Mouse (Mus musculus) embryonic facial prominence, embryonic 15.5 days (tissue): ENCODE measurements around the gene Ccdc125. TPM values are rescaled to one million over a fixed set of nuclear protein-coding genes. Genes with fewer than 3 reads are reported as not detected.

ENCODE experiments used
- ATAC-seq: fragments of 200-750 bp; cut with Nextera tagmentation; 2 replicates; pipeline ENCODE4 v1.8.0; 2017; ENCODE audit warnings: low read depth, moderate TSS enrichment; ENCODE audit not compliant: insufficient number of reproducible peaks, low FRiP score, low TSS enrichment
- H3K27ac ChIP-seq: fragments of 300-500 bp; sonication (generic); replicated peaks from 2 replicates; pipeline ENCODE4 v1.5.1; 2015; ENCODE audit warnings: mild to moderate bottlenecking, inconsistent platforms
- H3K27me3 ChIP-seq: fragments of 300-500 bp; sonication (generic); 2 replicates; pipeline ENCODE4 v1.6.1; 2015; ENCODE audit warnings: inconsistent platforms
- H3K36me3 ChIP-seq: fragments of 300-500 bp; sonication (generic); 2 replicates; pipeline ENCODE4 v1.6.1; 2015; ENCODE audit warnings: mild to moderate bottlenecking, inconsistent platforms
- H3K4me1 ChIP-seq: fragments of 300-500 bp; sonication (generic); 2 replicates; pipeline ENCODE4 v1.6.1; 2015; ENCODE audit warnings: inconsistent platforms
- H3K4me2 ChIP-seq: fragments of 300-500 bp; sonication (generic); replicated peaks from 2 replicates; pipeline ENCODE4 v1.6.1; 2015; ENCODE audit warnings: mild to moderate bottlenecking, inconsistent platforms
- H3K4me3 ChIP-seq: fragments of 300-500 bp; sonication (generic); replicated peaks from 2 replicates; pipeline ENCODE4 v1.5.1; 2015; ENCODE audit warnings: mild to moderate bottlenecking, inconsistent platforms
- H3K9ac ChIP-seq: fragments of 300-500 bp; sonication (generic); 2 replicates; pipeline ENCODE4 v1.6.1; 2015; ENCODE audit warnings: inconsistent platforms
- H3K9me3 ChIP-seq: fragments of 300-500 bp; sonication (generic); replicated peaks from 2 replicates; pipeline ENCODE4 v1.6.1; 2016; ENCODE audit warnings: inconsistent platforms
- WGBS: fragments of 180-500 bp; shearing (Covaris S2); methylation state at CpG from one replicate; pipeline ENCODE4 v1.1.7; 2015; 5-methylcytosine and 5-hydroxymethylcytosine counted together
- polyA plus RNA-seq: library from polyadenylated mRNA; unstranded; fragments of >200 nt; fragmentation: Nextera tagmentation; extraction: Ambion mirVana; gene quantifications from 2 replicates; pipeline ENCODE4 v1.2.1, GENCODE M21; 2015

Gene Ccdc125
- 3.4 and 3.7 TPM in 2 replicates for polyA plus RNA-seq

DNA sequence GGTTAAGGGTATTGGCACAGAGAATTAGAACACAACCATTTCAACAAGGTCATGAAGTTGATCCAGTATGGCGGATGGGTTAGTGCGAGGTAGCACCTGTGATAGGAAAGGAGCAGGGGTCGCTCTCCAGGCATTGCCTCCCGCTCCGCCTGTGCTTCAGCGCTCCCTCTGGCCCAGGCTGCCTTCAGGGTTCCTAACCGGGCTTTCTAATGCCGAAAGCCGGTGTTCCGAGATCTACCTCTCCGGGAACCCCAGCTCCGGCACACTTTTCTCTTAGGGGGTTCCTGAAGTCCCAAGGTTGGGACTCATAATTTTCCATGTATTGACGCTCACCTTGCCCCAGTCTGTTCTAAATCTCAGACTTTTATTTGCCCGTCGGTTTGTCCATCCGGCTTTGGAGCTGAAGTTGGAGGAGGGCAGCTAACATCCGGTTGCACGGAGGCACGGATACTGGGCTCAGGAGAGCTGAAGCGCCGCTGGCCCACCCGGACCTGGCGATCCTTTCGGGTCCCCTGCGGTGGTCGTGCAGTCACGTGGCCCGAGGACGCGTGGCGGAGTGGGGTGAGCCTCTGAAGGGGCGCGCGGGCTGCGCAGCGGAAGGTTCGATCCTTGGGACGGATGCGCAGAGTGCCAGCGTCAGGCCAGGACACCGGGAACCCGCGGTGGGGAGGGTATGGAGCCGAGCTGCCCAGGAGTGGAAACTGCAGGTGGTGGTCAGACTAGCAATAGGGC, at the start of gene Ccdc125:
TSS of gene Ccdc125 (plus strand) at position 427 of the 732 bp plus-strand sequence.
- Histone ChIP-seq H3K9me3 (no peaks in the 10 kb centered on the region), H3K27ac (0 out of 2 replicates have a peak within 1 kb of the TSS, but pooled peaks have one; percentile 7), H3K4me3 (peak within 1 kb of the TSS; percentile 57), H3K36me3 (peaks cover 17% of the 10 kb centered on the region), H3K4me1 (peaks cover 3% of the 10 kb centered on the region; the same call in 1 of the 2 replicates), H3K9ac (peak within 1 kb of the TSS; percentile 31; the same call in 1 of the 2 replicates), H3K4me2 (peak within 1 kb of the TSS; percentile 86), H3K27me3 (no peaks in the 10 kb centered on the region)
- WGBS, result under 1% methylated on average over 44 of the region's 44 CpGs
- ATAC-seq, result no peak; the same call in 1 of the 2 replicates

DNA sequence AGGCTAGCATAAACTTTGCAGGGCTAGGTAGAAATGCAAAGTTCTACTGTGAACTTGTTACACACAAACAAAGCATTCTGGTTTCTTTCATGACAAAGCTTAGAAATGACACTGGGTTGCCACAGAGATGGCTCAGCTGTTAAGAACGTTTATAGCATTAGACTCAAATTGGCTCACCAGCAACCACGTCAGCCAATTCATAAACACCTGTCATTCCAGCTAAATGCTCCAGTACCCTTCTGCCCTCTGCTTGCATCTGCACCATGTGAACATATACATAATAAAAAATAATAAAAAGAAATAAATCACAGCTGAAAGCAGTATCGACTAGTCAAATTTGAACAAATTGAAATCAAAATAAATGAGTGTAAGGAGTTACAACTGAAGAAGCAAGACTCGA, 47.3 kb upstream of the Ccdc125 start:
- no peak overlapping the region for H3K4me2 ChIP-seq
- H3K9ac ChIP-seq, result no peak overlapping the region
- 85% methylated on average over 4 of the region's 4 CpGs for WGBS
- no peak overlapping the region for H3K4me3 ChIP-seq
- H3K27me3 ChIP-seq, result peaks cover 6% of the 10 kb centered on the region
- no peaks in the 10 kb centered on the region for H3K4me1 ChIP-seq
- H3K9me3 ChIP-seq, result no peaks in the 10 kb centered on the region
- ATAC-seq, result no peak
- H3K27ac ChIP-seq, result no peak overlapping the region
- peaks cover 55% of the 10 kb centered on the region for H3K36me3 ChIP-seq

DNA sequence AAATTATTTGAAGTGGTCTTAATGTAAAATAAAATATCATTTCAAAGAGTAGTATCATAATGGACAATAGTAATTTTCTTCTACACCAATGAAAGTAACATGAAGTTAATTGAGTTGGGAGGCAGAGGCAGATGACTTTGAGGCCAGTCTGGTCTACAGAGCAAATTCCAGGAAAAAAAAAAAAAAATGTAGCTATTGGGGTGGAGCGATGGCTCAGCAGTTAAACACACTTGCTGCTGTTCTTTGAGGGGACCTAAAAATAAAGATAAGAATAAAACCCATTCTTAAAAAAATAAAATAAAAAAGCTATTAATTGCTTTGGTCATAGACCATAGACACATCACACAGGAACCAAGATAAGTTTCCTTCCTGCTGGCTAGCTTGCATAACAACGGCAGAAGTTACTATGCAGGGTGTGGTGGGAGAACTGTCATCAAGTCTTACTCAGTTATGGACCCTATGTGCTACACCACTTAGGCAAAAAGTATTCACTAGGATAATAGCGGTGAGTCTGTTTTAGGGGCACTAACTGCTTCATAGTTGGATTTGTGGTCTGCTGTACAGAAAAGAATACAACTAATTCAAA, 35.3 kb upstream of the Ccdc125 start:
- peaks cover 61% of the 10 kb centered on the region for H3K36me3 ChIP-seq
- H3K27ac ChIP-seq, result no peak overlapping the region
- 87% methylated on average over 3 of the region's 3 CpGs for WGBS
- no peaks in the 10 kb centered on the region for H3K9me3 ChIP-seq
- H3K9ac ChIP-seq, result no peak overlapping the region
- no peak for ATAC-seq
- H3K4me2 ChIP-seq, result no peak overlapping the region
- H3K27me3 ChIP-seq, result no peaks in the 10 kb centered on the region
- no peaks in the 10 kb centered on the region for H3K4me1 ChIP-seq
- no peak overlapping the region for H3K4me3 ChIP-seq

- Histone ChIP-seq H3K27ac (no peak overlapping the region), H3K36me3 (peaks cover 75% of the 10 kb centered on the region), H3K27me3 (no peaks in the 10 kb centered on the region), H3K4me1 (no peaks in the 10 kb centered on the region), H3K9ac (no peak overlapping the region), H3K4me2 (no peak overlapping the region), H3K9me3 (no peaks in the 10 kb centered on the region), H3K4me3 (no peak overlapping the region)
- no peak for ATAC-seq
- 90% methylated on average over 4 of the region's 4 CpGs for WGBS
Observed at GRCm38 (mm10) chr13:100642471-100643209, 26.9 kb upstream of the Ccdc125 start.

DNA sequence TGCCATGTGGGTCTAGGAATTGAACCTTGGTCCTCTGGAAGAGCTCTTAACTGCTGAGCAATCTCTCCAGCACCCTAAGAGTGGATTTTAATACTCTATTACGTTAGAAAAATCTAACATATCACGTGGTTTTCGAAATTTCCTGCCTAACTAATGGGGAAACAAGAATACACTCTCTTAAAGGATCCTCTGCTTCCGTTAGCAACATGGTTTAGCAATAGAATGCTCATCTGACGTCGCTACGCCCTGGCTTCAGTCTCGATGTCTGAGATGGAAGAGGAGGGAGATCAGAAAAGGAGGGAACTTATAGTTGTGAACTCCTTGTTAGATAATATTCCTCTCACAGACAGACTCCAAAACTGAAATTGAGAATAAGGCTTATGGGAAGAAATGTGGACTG, 21.3 kb upstream of the Ccdc125 start:
- no peaks in the 10 kb centered on the region for H3K27me3 ChIP-seq
- ATAC-seq, result no peak
- peaks cover 39% of the 10 kb centered on the region for H3K36me3 ChIP-seq
- no peak overlapping the region for H3K4me2 ChIP-seq
- no peak overlapping the region for H3K27ac ChIP-seq
- H3K9ac ChIP-seq, result no peak overlapping the region
- WGBS, result 95% methylated on average over 8 of the region's 8 CpGs
- no peak overlapping the region for H3K4me3 ChIP-seq
- peaks cover 8% of the 10 kb centered on the region for H3K4me1 ChIP-seq
- H3K9me3 ChIP-seq, result no peaks in the 10 kb centered on the region

- Histone ChIP-seq H3K4me1 (peaks cover 8% of the 10 kb centered on the region), H3K36me3 (peaks cover 25% of the 10 kb centered on the region; the same call in 1 of the 2 replicates), H3K4me2 (peak within 1 kb of the TSS; percentile 79), H3K9me3 (no peaks in the 10 kb centered on the region), H3K9ac (peak within 1 kb of the TSS; percentile 97), H3K27me3 (no peaks in the 10 kb centered on the region), H3K27ac (peak within 1 kb of the TSS; percentile 96), H3K4me3 (peak within 1 kb of the TSS; percentile 95)
- WGBS, result under 1% methylated on average over 72 of the region's 73 CpGs
- peak; percentile 97 for ATAC-seq
Observed at GRCm38 (mm10) chr13:100650550-100651438, 18.7 kb upstream of the Ccdc125 start, which contains the start of the genes Ak6 and Rad17. Ak6 (plus strand) TSS chr13:100650979. Rad17 (minus strand) TSS chr13:100651051.

GRCm38 (mm10) chr13:100651439-100652186, 17.9 kb upstream of the Ccdc125 start, which contains the start of gene Taf9:
Taf9 (plus strand) TSS chr13:100651579.
- H3K27me3 ChIP-seq, result no peaks in the 10 kb centered on the region
- peaks cover 21% of the 10 kb centered on the region for H3K36me3 ChIP-seq
- peak within 1 kb of the TSS; percentile 95 for H3K4me3 ChIP-seq
- H3K4me1 ChIP-seq, result peaks cover 8% of the 10 kb centered on the region
- H3K9me3 ChIP-seq, result no peaks in the 10 kb centered on the region
- H3K9ac ChIP-seq, result peak within 1 kb of the TSS; percentile 97
- ATAC-seq, result peak; percentile 74
- H3K4me2 ChIP-seq, result peak within 1 kb of the TSS; percentile 79
- WGBS, result under 1% methylated on average over 45 of the region's 63 CpGs
- H3K27ac ChIP-seq, result peak within 1 kb of the TSS; percentile 96

- no peak overlapping the region for H3K9ac ChIP-seq
- H3K4me3 ChIP-seq, result no peak overlapping the region
- H3K27ac ChIP-seq, result no peak overlapping the region
- H3K9me3 ChIP-seq, result no peaks in the 10 kb centered on the region
- WGBS, result 95% methylated on average over 5 of the region's 5 CpGs
- no peaks in the 10 kb centered on the region for H3K4me1 ChIP-seq
- peaks cover 18% of the 10 kb centered on the region for H3K36me3 ChIP-seq
- no peaks in the 10 kb centered on the region for H3K27me3 ChIP-seq
- no peak overlapping the region for H3K4me2 ChIP-seq
- ATAC-seq, result no peak
Observed at GRCm38 (mm10) chr13:100658091-100658490, 11.4 kb upstream of the Ccdc125 start.

GRCm38 (mm10) chr13:100659864-100660456, 9.6 kb upstream of the Ccdc125 start:
- H3K4me3 ChIP-seq, result no peak overlapping the region
- no peak overlapping the region for H3K27ac ChIP-seq
- no peaks in the 10 kb centered on the region for H3K4me1 ChIP-seq
- no peak overlapping the region for H3K9ac ChIP-seq
- WGBS, result 47% methylated on average over 4 of the region's 4 CpGs
- H3K9me3 ChIP-seq, result no peaks in the 10 kb centered on the region
- ATAC-seq, result no peak
- peaks cover 16% of the 10 kb centered on the region for H3K36me3 ChIP-seq
- no peak overlapping the region for H3K4me2 ChIP-seq
- no peaks in the 10 kb centered on the region for H3K27me3 ChIP-seq
